Mouse (Mus musculus) thymus, adult 2 months (tissue): Measurements from ENCODE around the gene Hbq1b.

Source experiments
- CTCF ChIP-seq: fragments of 200-500 bp; IDR thresholded peaks from 2 replicates; pipeline ENCODE4 v1.5.1; 2012; ENCODE audit warnings: mild to moderate bottlenecking, control low read depth, low read length, moderate library complexity, borderline replicate concordance; ENCODE audit not compliant: control insufficient read depth, poor library complexity, insufficient read depth; ENCODE audit errors: extremely low read depth
- POLR2A ChIP-seq: fragments of 200-500 bp; IDR thresholded peaks from 2 replicates; pipeline ENCODE4 v1.6.1; 2012; ENCODE audit warnings: mild to moderate bottlenecking, low read length, control low read depth, moderate library complexity; ENCODE audit not compliant: control insufficient read depth, poor library complexity, insufficient read depth; ENCODE audit errors: extremely low read depth

DNA sequence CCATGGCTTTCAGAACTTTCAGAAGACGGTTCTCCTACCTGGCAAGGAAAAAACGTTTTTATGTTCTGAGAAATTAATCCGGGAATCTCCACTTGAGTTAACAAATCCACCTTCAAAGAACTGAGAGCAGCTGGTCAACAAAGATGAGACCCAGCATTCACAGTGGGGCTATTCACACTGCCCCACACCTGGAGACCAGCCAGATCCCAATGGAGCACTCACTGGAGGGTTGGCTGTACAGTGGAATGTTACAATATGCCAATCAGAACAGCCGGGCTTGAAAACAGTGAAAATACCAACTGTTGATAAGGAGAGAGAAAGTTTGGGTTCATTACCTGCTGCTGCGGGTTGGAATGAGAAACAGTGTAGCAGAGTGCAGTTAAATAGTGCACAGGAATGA lies 45.1 kb downstream of the Hbq1b start:
- TF ChIP-seq CTCF (no peak), POLR2A (no peak)
